Mouse (Mus musculus): ENCODE results near the gene Leo1. TPM values are rescaled to one million over a fixed set of nuclear protein-coding genes. Genes with fewer than 3 reads are reported as not detected.
"Not testable (repeated sequence)": the region's sequence is repeated elsewhere in the genome, so short reads cannot be mapped to it uniquely, and the experiment has no call there.

Gene Leo1
- total RNA-seq, 2 experiments from 2014 or later: 26.2 to 30.0 TPM

DNA sequence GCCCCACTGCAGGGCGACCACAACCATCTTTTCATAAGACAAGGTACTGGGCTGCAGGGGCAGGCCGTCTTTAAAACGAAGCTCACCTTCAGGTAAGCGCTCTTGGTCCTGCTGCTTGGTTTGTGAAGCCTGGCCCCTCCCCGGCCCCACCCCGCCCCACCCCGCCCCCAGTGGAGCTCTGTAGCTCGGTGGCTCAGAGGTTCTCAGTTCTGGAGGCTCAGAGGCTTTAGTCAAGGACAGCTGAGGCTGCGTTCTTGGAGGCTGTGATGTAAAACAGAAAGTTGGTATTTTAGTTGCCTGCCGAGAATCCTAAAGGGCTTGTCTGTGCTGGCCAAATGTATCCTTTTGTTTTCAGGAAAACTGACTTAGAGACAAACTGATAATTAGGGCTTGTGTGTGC, 14.4 kb downstream of the Leo1 start:
- intact Hi-C loops (cut with DNase I): no loop called here
- DNase-seq (ENCODE audit: low spot score in 2 of 2): no peak

DNA sequence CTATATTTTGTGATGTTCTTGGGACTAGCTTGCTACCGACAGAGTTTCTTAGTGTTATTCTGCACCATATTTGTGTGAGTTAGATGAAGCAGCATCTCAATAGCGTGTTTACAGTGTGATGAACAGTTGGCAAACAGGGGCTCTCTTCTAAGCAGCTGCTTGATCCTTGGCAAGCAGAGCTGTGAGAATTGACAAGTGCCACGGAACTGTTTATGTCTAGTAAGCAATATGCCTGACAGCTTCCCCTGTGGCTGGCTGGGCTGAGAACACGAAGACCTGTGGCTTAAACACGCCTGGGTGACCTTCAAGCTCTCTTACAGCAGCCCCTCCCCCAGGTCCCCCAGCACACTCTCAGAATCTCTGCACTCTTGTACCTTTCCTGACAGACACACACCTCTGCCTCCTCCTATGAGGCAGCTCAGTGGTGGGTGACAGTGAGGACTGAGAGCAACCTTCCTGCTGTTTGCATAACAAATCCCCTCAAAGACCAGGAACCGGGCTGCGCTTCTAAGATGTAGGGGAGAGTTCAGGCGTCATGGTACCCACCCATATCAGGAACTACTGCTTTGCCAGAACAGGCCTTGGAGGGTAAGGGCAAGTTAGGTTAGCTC, 21.8 kb downstream of the Leo1 start:
- no peak for DNase-seq (ENCODE audit: low spot score in 2 of 2)
- intact Hi-C loops (cut with DNase I): loop anchor here (5.0 kb wide), 2 partner anchors 44 to 119 kb away; no protein-coding TSS in a partner anchor

DNA sequence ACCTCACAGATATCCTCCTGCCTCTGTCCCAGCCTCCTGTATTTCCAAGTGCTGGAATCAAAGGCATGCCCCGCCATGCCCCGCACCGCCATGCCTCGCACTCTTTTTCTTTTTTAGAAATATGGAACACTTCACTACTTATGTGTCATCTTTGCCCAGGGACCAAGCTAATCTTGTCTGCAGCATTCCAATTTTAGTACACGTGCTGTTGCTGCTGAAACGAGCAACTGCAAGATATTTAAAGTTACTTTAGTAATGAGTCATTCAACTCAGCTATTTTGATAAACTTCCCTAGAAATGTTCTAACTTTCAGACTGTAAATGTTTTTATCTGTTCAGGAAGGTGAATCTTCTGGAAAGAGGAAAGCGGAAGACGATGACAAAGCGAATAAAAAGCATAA, 24.5 kb downstream of the Leo1 start:
- intact Hi-C loops (cut with DNase I): no loop called here
- DNase-seq (ENCODE audit: low spot score in 2 of 2): peak; percentile 18 to 19

DNA sequence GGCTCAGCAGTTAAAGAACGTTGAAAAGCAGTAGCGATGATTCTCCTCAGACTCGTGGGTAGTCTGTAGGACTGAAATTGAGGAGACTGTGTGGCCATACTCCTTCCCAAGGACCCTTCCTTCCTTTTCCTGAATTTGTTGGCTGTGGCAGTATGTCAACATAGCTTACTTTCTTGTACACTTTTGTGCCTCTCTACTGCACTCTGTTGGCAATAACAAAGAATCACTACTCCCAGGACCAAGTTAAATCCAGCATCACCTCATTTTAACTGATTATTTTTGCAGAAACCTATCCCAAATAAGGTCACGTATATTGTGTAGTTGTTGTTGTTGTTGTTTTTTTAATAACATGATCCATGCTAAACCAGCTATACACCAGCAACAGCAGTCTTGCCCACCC, 25.3 kb downstream of the Leo1 start:
- no peak for DNase-seq (ENCODE audit: low spot score in 2 of 2)

DNA sequence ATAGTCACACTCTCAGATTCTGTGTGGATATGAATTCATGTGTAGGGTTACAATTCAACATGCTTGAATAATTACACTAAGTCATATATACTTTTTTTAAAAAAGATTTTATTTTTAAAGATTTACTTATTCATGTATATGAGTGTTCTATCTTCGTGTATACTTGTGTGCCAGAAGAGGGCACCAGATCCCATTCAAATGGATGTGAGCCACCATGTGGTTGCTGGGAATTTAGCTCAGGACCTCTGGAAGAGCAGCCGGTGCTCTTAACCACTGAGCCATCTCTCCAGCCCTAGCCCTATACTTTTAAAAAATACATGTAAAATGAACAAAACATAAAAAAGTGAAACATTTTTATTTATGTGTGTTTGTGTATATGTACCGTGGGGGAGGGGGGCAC, 26.3 kb downstream of the Leo1 start:
- intact Hi-C loops (cut with DNase I): no loop called here
- no peak for DNase-seq (ENCODE audit: low spot score in 2 of 2)

More for the DNA sequence above, 25.3 kb downstream of the Leo1 start:
- intact Hi-C loops (cut with DNase I): no loop called here

DNA sequence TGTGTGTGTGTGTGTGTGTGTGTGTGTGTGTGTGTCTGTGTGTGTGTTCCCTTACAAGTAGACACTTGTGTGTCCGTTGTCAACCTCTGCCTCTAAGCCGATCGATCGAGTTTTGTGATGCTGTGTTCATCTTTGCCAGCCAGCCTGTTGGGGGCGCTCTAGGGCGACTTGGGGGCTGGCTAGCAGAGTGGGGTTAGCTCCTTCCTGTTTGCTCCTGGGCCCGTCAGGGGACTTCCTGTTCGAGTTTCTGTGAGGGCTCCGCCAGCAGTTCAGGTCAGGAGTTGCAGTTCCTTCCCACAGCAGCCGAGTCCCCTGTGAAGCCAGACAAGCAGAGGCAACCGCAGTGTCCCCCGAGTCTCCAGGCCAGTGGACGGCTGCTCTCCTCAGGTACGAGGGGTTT, 27.0 kb downstream of the Leo1 start:
- intact Hi-C loops (cut with DNase I): no loop called here
- no peak for DNase-seq (ENCODE audit: low spot score in 2 of 2)

DNA sequence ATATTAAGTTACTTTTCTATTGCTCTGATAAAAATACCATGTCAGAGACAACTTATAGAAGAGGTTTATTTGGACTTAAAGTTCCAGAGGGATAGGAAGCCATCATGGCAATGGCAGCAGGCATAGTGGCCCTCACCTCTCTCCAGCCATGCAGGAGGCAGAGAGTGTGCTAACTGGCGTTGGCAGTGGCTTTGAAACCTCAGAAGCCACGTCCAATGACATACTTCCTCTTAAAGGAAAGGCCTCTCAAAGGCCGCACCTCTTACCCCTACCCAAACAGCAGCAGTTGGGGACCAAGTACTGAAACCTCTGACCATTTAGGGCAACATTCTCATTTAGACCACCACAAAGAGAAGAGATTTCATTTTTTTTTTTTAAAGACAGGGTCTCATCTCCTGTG, 35.9 kb downstream of the Leo1 start:
- intact Hi-C loops (cut with DNase I): no loop called here
- DNase-seq (ENCODE audit: low spot score in 2 of 2): no peak

DNA sequence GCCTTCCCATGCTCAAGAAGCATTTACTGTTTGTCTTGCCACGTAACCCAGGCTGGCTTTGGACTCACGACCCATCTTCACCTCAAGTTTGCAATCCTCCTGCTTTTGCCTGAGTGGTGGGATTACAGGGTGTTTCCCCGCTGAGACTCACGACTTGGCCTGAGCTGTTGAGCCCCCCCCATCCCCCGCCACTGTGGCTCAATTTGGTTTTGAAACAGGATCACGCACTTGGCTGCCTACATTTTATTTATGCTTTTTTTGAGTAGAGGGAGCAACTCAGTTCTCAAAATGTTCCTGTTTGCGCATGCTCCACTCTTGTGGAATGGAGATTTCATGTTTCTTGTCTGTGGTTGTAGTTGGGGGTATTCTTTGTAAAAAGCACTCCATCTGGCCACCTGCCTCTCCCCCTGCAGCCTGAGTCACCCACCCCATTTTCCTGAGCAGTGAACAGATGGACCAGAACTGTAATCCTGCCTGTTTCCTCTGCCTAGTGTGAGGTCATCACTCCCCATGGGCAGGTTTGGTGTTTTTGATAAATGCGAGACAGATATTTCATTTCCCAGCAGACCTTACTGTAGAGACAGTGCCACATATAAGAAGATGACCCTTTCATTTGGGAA, 37.9 kb downstream of the Leo1 start:
- peak; percentile 18 to 27 for DNase-seq (ENCODE audit: low spot score in 2 of 2)
- intact Hi-C loops (cut with DNase I): no loop called here

DNA sequence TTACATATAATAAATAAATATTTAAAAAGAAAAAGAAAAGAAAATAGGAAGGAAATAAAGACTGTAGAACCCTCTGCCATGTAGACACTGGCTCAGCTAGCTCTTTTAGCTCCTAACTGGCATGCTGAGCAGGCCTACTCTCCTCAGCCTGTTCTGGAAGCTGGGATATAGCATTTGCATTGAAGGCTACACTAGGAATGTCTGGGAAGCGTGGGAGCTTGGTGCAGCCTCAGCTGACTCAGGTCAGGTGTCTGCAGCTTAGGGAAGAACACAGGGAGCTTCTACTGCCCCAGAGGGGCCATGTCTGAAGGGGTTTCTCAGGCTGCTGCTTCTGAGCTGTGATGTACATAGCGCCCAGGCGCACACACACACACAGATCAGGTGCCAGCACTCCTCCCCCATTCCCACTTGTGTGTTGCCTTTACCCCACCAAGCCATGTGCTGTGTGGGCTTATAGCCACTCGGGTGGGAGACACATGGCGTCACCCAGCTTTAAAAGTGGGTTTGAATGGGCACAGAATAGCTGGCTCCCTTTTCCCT, 39.3 kb downstream of the Leo1 start:
- peak; percentile 13 to 39 for DNase-seq (ENCODE audit: low spot score in 2 of 2)
- intact Hi-C loops (cut with DNase I): no loop called here

DNA sequence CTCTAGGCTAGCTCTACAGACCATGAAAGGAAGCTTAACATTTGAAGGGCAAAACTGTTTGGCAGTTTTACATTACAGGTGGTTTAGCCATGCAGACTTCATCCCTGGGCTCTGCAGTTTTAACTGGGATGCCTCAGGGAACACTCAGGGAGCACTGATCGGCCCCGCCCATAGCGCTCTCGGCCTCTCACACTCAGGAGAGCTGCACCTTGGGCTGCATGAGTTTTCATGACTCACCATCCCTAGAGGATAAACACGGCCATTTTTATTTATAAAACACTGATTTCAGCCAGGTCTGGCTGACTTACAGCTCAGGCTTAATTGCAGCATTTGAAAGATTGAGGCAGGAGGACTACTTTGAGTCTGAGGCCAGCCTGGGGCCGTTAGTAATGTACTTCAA, 43.9 kb downstream of the Leo1 start:
- no peak for DNase-seq (ENCODE audit: low spot score in 2 of 2)
- intact Hi-C loops (cut with DNase I): no loop called here

DNA sequence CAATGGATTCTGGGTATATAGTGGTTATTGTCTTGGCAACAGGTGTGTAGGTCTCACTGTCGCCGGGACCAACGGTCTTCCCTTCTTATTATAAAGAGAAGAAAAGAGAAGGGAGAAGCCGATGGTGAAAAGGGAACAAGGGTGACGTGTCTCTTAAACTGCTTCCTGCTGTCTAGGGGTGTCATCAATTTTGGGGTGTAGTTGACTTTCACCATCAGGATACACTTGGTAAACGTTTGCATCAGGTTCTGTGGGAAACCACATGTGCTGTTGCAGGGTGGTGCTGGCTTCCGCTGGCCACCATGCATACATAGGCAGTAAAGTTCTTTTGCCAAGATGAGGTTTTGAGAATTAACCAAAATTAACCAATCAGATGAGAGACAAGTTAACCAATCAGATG, 46.9 kb downstream of the Leo1 start:
- intact Hi-C loops (cut with DNase I); DNase-seq (ENCODE audit: low spot score in 2 of 2): not testable (repeated sequence)

DNA sequence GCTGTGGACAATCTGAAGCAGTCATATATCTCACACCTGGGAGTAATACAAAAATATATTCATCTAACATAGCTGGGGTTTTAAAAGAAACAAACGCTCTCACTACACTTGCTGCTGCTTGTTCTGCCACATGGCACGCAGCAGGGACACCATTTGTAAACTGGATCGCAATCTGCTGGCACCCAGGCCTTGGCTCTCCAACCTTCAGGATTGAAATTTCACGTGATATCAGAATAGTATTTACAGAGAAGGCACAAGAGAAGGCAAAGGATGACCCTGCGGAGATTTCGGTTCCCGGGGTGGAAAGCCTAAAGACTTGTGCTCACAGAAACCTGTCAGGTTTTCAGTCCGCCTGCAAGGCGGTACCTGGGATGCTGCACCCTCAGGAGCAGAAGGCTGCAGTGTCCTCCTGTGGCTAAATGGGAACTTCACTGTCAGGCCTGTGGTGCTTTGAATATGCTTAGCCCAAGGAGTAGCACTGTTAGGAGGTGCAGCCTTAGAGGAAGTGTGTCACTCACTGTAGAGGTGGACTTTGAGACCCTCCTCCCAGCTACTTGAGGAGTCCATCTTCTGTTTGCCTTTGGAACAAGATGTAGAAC, 53.2 kb downstream of the Leo1 start:
- intact Hi-C loops (cut with DNase I): no loop called here
- DNase-seq (ENCODE audit: low spot score in 2 of 2): no peak

DNA sequence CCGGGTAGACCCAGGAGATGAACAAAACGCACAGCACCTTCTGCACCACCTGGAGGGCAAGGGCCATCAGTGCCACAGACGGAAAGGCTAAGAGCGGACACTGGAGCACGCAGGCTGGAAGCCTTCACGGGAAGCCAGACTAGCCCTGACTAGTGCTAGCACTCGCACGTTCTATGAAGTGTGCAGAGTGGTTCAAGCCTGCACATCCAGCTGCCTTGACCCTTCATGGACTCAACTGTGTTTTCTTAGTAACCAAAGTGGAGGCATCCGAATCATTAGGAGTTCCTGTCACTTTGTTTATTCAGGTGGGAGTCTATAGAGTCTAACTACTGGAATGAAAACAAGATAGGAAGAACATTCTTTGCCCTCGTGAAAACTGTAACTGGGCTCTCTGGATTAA, 54.6 kb downstream of the Leo1 start:
- intact Hi-C loops (cut with DNase I): no loop called here
- DNase-seq (ENCODE audit: low spot score in 2 of 2): no peak

DNA sequence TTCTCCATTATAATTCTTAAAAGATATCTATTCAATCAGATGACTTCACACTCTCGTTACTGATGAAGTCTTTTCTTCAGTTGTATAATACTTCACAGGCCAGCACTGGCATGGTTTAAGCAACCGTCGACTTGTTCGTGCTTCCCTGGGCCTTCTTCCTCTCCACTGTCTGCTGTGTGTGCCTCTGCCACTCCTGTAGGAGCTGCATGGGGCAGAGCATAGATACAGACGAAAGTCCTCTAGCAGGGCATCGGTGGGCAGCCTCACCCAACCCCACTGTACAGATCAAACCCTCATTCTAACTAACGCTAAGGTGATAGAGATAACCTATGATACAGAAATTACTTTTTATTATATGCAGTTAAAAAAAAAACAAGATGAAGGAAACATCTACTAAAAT, 57.2 kb downstream of the Leo1 start:
- no peak for DNase-seq (ENCODE audit: low spot score in 2 of 2)
- intact Hi-C loops (cut with DNase I): no loop called here

DNA sequence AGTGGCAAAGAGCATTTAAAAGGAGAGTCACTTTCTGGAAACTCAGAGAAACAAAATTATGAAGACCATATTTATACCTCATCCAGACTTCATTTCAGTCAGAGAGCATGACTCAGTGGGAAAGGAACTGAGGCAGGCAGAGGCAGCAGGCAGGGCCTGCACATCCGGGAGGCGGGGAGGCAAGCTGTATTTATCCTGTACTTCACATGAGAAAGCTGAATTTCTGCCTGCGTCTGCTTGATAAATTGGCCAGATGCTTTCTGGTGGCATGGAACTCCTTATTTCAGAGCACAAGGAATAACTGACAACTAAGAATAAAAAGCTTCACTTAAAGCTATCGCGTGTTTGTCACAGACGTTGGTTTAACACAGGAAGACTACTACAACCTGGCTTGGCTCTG, 63.0 kb downstream of the Leo1 start:
- intact Hi-C loops (cut with DNase I): no loop called here
- no peak for DNase-seq (ENCODE audit: low spot score in 2 of 2)

DNA sequence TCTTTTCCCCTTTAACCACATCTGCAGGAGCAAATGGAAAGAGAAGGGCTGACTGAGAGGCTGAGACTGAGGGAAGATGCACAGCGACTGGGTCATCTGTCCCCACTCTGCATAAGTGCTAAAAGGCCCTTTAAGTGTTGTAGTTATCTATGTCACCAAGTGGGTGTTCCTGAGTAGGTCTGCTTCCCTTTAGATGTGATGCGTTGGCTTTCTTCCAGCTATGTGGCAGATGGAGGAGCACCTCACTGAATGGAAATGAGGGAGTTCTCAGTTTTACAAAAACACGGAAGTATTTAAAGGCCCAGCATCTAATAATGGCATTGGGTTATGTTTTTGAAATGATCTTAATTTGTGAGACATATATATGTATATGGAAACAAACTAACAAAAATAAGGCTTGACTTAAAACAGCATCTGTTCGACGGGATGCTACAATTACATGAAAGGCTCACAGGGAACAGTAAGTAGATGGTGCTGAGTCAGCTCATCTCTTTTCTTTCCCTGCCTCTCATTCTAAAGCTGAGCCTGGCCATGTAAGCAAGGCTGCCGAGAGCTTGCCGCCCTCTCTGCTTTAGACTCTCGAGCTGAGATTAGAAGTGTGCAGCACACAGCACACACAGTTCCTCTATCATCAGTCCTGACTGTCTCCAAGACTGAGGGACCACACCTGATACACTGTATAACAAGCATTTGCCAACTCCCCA, 70.1 kb downstream of the Leo1 start:
- no peak for DNase-seq (ENCODE audit: low spot score in 2 of 2)
- intact Hi-C loops (cut with DNase I): no loop called here

DNA sequence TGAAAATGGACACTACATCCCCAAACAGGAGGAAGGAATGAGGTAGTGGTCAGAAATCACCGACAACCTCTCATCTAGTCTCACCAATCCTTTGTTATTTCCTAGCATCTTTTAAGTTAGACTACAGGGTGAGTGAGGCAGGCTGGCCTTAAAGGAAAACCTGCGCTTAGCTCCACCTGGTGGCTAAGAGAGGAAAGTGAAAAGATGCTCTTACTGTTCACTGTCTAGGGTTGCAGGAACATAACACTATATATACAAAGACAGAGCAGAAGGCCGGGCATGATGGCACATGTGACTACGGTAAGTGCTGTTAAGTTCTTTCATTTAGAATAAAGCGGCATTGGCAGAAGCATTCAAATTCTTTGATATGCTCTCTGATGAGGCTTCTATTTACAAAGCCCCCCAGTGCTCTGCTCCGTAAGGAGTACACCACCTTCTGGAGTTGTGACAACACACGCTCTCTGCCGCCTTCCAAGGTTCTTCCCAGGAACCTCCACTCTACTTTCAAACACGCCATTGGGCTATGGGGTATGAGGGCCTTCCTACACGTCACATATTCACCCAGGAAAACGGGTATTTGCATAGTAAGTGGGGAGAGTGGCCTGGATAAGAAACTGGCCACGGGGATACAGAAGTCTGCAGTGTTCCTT, 74.3 kb downstream of the Leo1 start:
- intact Hi-C loops (cut with DNase I): loop anchor here (5.0 kb wide), 1 partner anchor 233 kb away; no protein-coding TSS in a partner anchor

More for the DNA sequence above, 74.3 kb downstream of the Leo1 start:
- DNase-seq (ENCODE audit: low spot score in 2 of 2): peak; percentile 32 to 53

All from left cerebral cortex, postnatal 36 days (tissue).